Mouse (Mus musculus): ENCODE measurements around the gene Pafah1b2. TPM values are rescaled to one million over a fixed set of nuclear protein-coding genes. Genes with fewer than 3 reads are reported as not detected.
A peak's percentile ranks its signal among the peaks of the same experiment; 100 is the strongest.

The Pafah1b2 gene
- polyA plus RNA-seq, 1 experiment, result 76.6 TPM

- Histone ChIP-seq H3K27ac (ENCODE audit: insufficient read depth, low read length) (no peak overlapping the region), H3K9ac (ENCODE audit: low read depth, poor library complexity, severe bottlenecking) (no peak overlapping the region), H3K4me1 (ENCODE audit: control insufficient read depth, insufficient read depth, low read length) (no peaks in the 10 kb centered on the region), H3K4me3 (ENCODE audit: low read depth, low read length) (no peak overlapping the region), H3K27me3 (ENCODE audit: control insufficient read depth, insufficient read depth, low read length, poor library complexity, severe bottlenecking) (no peaks in the 10 kb centered on the region; the same call in 1 of the 2 replicates), H3K36me3 (ENCODE audit: control insufficient read depth, insufficient read depth, low read length, poor library complexity, severe bottlenecking) (no peaks in the 10 kb centered on the region), H3K9me3 (replicated peaks; ENCODE audit: control insufficient read depth, insufficient read depth, low read length, poor library complexity, severe bottlenecking) (no peaks in the 10 kb centered on the region)
- TF ChIP-seq POLR2A (IDR thresholded peaks at IDR 0.05; ENCODE audit: insufficient read depth, low read length) (no peak), CTCF (IDR thresholded peaks at IDR 0.05; ENCODE audit: low read depth, low read length) (no peak), EP300 (IDR thresholded peaks at IDR 0.05; ENCODE audit: insufficient read depth, low read depth, low read length) (no peak)
Measured at GRCm38 (mm10) chr9:46038786-46039185, 26.3 kb upstream of the Pafah1b2 start.

DNA sequence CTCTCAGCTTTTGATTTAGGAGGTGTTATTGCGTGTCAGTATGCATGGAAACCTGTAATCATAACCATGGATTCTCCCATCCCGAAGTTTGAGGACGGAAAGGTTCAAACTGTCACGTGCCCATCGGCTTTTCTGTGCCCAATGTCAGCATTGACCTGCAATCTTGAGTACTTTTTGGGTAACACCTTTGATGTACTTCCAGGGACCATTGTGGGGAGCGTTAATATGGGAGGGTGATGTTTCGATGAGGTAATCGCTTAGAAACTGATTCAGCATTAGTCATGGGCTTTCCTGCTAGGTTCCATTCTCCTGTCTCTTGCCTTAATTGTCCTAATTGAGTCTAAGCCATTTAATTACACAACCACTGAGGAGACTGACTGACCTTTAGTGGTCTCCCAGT is 24.4 kb upstream of the Pafah1b2 start:
- H3K9me3 ChIP-seq (replicated peaks; ENCODE audit: control insufficient read depth, insufficient read depth, low read length, poor library complexity, severe bottlenecking), result no peaks in the 10 kb centered on the region
- no peak overlapping the region for H3K27ac ChIP-seq (ENCODE audit: insufficient read depth, low read length)
- no peaks in the 10 kb centered on the region; the same call in 1 of the 2 replicates for H3K27me3 ChIP-seq (ENCODE audit: control insufficient read depth, insufficient read depth, low read length, poor library complexity, severe bottlenecking)
- no peak overlapping the region for H3K9ac ChIP-seq (ENCODE audit: low read depth, poor library complexity, severe bottlenecking)
- no peak overlapping the region for H3K4me3 ChIP-seq (ENCODE audit: low read depth, low read length)
- no peaks in the 10 kb centered on the region for H3K36me3 ChIP-seq (ENCODE audit: control insufficient read depth, insufficient read depth, low read length, poor library complexity, severe bottlenecking)
- no peak for TF ChIP-seq CTCF (IDR thresholded peaks at IDR 0.05; ENCODE audit: low read depth, low read length)
- TF ChIP-seq EP300 (IDR thresholded peaks at IDR 0.05; ENCODE audit: insufficient read depth, low read depth, low read length), result no peak
- TF ChIP-seq POLR2A (IDR thresholded peaks at IDR 0.05; ENCODE audit: insufficient read depth, low read length), result no peak
- H3K4me1 ChIP-seq (ENCODE audit: control insufficient read depth, insufficient read depth, low read length), result no peaks in the 10 kb centered on the region

- no peak overlapping the region for H3K4me3 ChIP-seq (ENCODE audit: low read depth, low read length)
- no peaks in the 10 kb centered on the region for H3K9me3 ChIP-seq (replicated peaks; ENCODE audit: control insufficient read depth, insufficient read depth, low read length, poor library complexity, severe bottlenecking)
- H3K4me1 ChIP-seq (ENCODE audit: control insufficient read depth, insufficient read depth, low read length), result no peaks in the 10 kb centered on the region
- TF ChIP-seq POLR2A (IDR thresholded peaks at IDR 0.05; ENCODE audit: insufficient read depth, low read length) (no peak), CTCF (IDR thresholded peaks at IDR 0.05; ENCODE audit: low read depth, low read length) (no peak), EP300 (IDR thresholded peaks at IDR 0.05; ENCODE audit: insufficient read depth, low read depth, low read length) (no peak)
- H3K27me3 ChIP-seq (ENCODE audit: control insufficient read depth, insufficient read depth, low read length, poor library complexity, severe bottlenecking), result no peaks in the 10 kb centered on the region; the same call in 1 of the 2 replicates
- H3K27ac ChIP-seq (ENCODE audit: insufficient read depth, low read length), result peak overlapping the region; percentile 8; the same call in 1 of the 2 replicates
- no peaks in the 10 kb centered on the region for H3K36me3 ChIP-seq (ENCODE audit: control insufficient read depth, insufficient read depth, low read length, poor library complexity, severe bottlenecking)
- no peak overlapping the region for H3K9ac ChIP-seq (ENCODE audit: low read depth, poor library complexity, severe bottlenecking)
Measured at GRCm38 (mm10) chr9:46035290-46035871, 22.9 kb upstream of the Pafah1b2 start.

DNA sequence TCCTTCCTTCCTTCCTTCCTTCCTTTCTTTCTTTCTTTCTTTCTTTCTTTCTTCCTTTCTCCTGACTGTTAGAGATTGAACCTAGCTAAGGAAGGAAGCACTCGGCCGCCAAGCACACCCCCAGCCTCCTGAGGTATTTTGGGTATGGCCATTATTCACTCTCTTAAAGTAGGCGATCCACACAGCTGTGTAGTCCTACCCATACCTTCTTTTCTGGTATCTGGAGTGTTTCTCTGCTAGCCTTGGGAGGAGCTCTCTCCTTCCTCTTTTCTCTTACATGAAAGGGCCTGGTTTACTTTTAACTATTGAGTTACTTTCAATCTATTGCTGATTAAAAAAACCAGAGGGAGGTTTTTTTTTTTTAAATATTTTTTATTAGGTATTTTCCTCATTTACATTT is 21.4 kb upstream of the Pafah1b2 start:
- Histone ChIP-seq H3K4me3 (ENCODE audit: low read depth, low read length) (no peak overlapping the region), H3K4me1 (ENCODE audit: control insufficient read depth, insufficient read depth, low read length) (peaks cover 3% of the 10 kb centered on the region), H3K36me3 (ENCODE audit: control insufficient read depth, insufficient read depth, low read length, poor library complexity, severe bottlenecking) (no peaks in the 10 kb centered on the region), H3K9me3 (replicated peaks; ENCODE audit: control insufficient read depth, insufficient read depth, low read length, poor library complexity, severe bottlenecking) (no peaks in the 10 kb centered on the region), H3K9ac (ENCODE audit: low read depth, poor library complexity, severe bottlenecking) (no peak overlapping the region), H3K27me3 (ENCODE audit: control insufficient read depth, insufficient read depth, low read length, poor library complexity, severe bottlenecking) (no peaks in the 10 kb centered on the region), H3K27ac (ENCODE audit: insufficient read depth, low read length) (no peak overlapping the region)
- TF ChIP-seq EP300 (IDR thresholded peaks at IDR 0.05; ENCODE audit: insufficient read depth, low read depth, low read length) (no peak), CTCF (IDR thresholded peaks at IDR 0.05; ENCODE audit: low read depth, low read length) (no peak), POLR2A (IDR thresholded peaks at IDR 0.05; ENCODE audit: insufficient read depth, low read length) (no peak)

DNA sequence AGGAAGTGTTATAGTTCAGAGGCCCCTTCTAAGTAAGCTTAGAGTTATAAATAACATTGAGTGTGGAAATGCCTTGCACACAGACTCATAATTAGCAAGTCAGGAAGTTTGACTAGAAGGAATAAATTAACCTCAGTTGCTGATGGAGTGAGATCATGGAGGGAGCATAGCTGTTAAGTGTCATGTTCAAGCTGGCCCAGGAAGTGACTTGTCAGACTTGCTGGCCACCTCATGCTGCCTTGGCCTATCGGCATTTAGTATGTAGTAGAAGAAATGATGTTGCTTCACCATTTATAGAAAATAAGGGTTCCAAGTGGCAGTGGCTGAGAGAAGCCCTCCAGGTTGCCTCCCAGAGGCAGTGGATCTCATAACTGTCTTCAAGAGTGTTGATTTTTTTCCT is 20.6 kb upstream of the Pafah1b2 start:
- Histone ChIP-seq H3K9me3 (replicated peaks; ENCODE audit: control insufficient read depth, insufficient read depth, low read length, poor library complexity, severe bottlenecking) (no peaks in the 10 kb centered on the region), H3K4me1 (ENCODE audit: control insufficient read depth, insufficient read depth, low read length) (peaks cover 4% of the 10 kb centered on the region)
- TF ChIP-seq CTCF (IDR thresholded peaks at IDR 0.05; ENCODE audit: low read depth, low read length), result no peak
- no peak for TF ChIP-seq EP300 (IDR thresholded peaks at IDR 0.05; ENCODE audit: insufficient read depth, low read depth, low read length)
- TF ChIP-seq POLR2A (IDR thresholded peaks at IDR 0.05; ENCODE audit: insufficient read depth, low read length), result no peak

DNA sequence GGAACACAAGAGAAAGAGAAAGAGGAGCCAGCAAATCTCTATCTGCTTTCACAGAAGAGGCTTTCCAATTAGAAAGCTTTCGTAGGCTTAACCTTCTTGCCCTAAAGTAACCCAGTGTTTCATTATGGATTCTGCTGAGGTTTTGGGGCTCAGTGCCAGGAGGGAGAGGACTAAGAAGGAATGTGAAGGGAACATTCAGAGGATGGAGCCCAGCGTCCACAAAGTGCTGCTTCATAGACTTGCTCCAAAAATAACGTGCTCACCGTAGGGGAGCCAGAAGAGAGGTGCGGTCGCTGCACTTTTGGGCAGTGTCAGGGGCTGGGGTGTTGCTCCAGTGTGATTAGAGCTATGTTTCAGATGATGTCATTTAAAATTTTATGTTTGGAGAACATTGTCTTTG is 19.7 kb upstream of the Pafah1b2 start:
- Histone ChIP-seq H3K9ac (ENCODE audit: low read depth, poor library complexity, severe bottlenecking) (no peak overlapping the region), H3K4me3 (ENCODE audit: low read depth, low read length) (no peak overlapping the region), H3K9me3 (replicated peaks; ENCODE audit: control insufficient read depth, insufficient read depth, low read length, poor library complexity, severe bottlenecking) (no peaks in the 10 kb centered on the region), H3K27ac (ENCODE audit: insufficient read depth, low read length) (no peak overlapping the region), H3K36me3 (ENCODE audit: control insufficient read depth, insufficient read depth, low read length, poor library complexity, severe bottlenecking) (no peaks in the 10 kb centered on the region), H3K27me3 (ENCODE audit: control insufficient read depth, insufficient read depth, low read length, poor library complexity, severe bottlenecking) (no peaks in the 10 kb centered on the region), H3K4me1 (ENCODE audit: control insufficient read depth, insufficient read depth, low read length) (peaks cover 4% of the 10 kb centered on the region)
- TF ChIP-seq POLR2A (IDR thresholded peaks at IDR 0.05; ENCODE audit: insufficient read depth, low read length) (no peak), EP300 (IDR thresholded peaks at IDR 0.05; ENCODE audit: insufficient read depth, low read depth, low read length) (no peak), CTCF (IDR thresholded peaks at IDR 0.05; ENCODE audit: low read depth, low read length) (no peak)

More for the DNA sequence above, 20.6 kb upstream of the Pafah1b2 start:
- Histone ChIP-seq H3K27ac (ENCODE audit: insufficient read depth, low read length) (no peak overlapping the region), H3K4me3 (ENCODE audit: low read depth, low read length) (no peak overlapping the region), H3K9ac (ENCODE audit: low read depth, poor library complexity, severe bottlenecking) (no peak overlapping the region), H3K27me3 (ENCODE audit: control insufficient read depth, insufficient read depth, low read length, poor library complexity, severe bottlenecking) (no peaks in the 10 kb centered on the region), H3K36me3 (ENCODE audit: control insufficient read depth, insufficient read depth, low read length, poor library complexity, severe bottlenecking) (no peaks in the 10 kb centered on the region)
